Mouse (Mus musculus) common myeloid progenitor, adult 5-6 weeks (primary cell): ENCODE measurements around the gene Efna2. TPM values are rescaled to one million over a fixed set of nuclear protein-coding genes. Genes with fewer than 3 reads are reported as not detected.
A peak's percentile ranks its signal among the peaks of the same experiment; 100 is the strongest.
"Not testable (repeated sequence)": the region's sequence is repeated elsewhere in the genome, so short reads cannot be mapped to it uniquely, and the experiment has no call there.

Source experiments
- ATAC-seq: replicated peaks from 2 replicates; pipeline ENCODE4 v1.8.0; 2016; ENCODE audit warnings: low read depth, mild to moderate bottlenecking, moderate TSS enrichment, inconsistent platforms; ENCODE audit not compliant: poor library complexity, severe bottlenecking
- total RNA-seq: library from RNA; stranded (forward); fragments of 200-1000, 187-1606 nt; gene quantifications from 2 replicates; pipeline ENCODE4 v1.2.3, GENCODE M21; 2017

Gene Efna2
- total RNA-seq, 1 experiment from 2014 or later = not detected

- 0 out of 2 replicates have a peak, but pooled peaks have one; percentile 32 for ATAC-seq
Observed at GRCm38 (mm10) chr10:80215048-80215772, 35.9 kb downstream of the Efna2 start.

DNA sequence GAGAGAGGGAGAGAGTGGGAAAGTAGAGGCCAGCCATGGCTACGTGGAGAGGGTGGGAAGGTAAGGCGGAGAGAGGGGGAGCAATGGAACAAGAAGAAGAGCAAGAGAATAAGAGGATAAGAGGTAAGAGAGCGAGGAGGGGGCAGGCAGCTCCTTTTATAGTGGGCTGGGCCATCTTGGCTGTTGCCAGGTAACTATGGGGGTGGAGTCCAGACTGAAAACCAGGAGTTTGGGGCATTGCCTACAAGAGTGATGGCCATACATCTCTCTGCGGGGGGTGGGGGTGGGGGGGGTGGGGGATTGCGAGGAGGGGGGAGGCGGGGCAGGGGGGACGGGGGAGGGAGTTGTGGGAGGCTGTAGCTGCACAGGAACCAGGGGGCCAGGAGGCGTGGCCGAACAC lies 41.4 kb downstream of the Efna2 start:
- ATAC-seq = no peak

DNA sequence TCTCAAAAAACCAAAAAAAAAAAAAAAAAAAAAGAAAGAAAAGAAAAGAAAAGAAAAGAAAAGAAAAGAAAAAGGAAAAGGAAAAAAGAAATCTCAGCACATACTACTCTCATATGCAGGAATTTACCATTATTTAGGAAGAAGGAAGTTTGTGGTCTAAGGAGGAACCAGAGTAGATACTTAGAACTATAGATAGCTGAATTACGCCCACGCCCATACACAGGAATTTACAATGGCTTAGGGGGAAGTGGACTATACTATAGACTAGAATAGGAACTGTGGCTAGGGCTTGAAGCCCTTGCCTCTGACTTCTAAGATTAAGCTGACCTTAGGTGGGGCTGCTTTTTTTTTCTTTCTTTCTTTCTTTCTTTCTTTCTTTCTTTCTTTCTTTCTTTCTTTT lies 43.9 kb downstream of the Efna2 start:
- ATAC-seq = not testable (repeated sequence)

GRCm38 (mm10) chr10:80226071-80226415 lies 46.8 kb downstream of the Efna2 start:
- no peak for ATAC-seq

- ATAC-seq = peak; percentile 99
Observed at GRCm38 (mm10) chr10:80226416-80227165, 47.3 kb downstream of the Efna2 start, which contains the start of gene Mum1. Gene Mum1 (plus strand): TSS chr10:80226434.

DNA sequence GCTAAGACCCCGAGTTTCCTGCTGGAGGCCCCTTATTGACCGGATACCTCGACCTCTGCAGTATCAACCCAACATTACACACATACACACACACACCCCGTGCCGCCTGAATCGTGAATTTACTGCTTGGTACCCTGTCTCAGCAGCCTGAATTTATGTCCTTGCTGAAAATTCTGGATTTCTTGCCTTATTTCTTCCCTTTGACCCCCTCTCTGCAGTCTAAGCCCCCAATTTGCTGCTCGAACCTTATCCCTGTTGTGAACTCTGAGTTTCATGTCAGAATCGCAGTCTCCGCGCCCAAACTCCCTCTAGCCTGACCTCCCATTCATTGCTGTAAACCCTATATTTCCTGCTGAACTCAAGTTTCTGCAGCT lies 47.9 kb downstream of the Efna2 start:
- ATAC-seq = no peak

DNA sequence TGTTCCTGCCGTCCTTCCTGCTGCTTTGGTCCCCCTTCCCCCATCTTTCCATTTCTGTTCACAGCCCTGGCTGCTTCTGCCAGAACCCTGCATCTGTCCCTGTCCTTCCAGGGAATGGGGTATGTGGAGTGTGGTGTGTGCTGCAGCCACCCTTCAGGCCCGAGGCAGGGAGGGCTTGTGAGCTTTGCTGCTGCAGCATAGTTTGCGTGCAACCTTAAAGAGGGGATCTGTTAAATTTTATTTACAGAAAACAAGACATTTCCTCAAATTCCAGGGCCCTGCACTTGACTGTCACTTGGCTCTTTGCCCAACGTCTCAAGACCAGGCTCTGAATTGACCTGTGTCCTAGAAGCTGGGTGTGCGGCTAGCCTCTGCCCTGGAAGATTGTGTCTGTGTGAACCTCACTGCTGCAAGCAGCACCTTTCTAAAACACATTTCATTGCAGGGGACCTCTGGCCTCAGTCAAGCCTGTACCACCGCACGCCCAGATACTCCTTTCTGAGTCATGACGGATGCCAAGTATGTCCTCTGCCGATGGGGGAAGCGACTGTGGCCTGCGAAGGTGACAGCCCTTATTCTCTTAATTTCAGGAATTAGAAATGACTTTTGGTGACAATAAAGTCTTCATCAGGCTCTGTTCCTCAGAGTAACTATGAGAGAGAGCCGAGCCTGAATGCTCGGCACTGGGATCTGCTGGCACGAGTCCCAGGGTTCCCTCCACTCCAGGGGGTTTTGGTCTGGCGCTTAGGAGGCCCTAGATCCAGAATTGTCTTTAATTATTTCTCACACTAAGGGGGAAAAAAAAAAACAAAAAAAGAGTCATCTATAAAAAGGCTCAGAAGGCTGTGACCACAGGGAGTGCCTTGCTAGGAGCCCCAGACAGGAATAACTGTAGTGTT lies 48.8 kb downstream of the Efna2 start:
- no peak for ATAC-seq

DNA sequence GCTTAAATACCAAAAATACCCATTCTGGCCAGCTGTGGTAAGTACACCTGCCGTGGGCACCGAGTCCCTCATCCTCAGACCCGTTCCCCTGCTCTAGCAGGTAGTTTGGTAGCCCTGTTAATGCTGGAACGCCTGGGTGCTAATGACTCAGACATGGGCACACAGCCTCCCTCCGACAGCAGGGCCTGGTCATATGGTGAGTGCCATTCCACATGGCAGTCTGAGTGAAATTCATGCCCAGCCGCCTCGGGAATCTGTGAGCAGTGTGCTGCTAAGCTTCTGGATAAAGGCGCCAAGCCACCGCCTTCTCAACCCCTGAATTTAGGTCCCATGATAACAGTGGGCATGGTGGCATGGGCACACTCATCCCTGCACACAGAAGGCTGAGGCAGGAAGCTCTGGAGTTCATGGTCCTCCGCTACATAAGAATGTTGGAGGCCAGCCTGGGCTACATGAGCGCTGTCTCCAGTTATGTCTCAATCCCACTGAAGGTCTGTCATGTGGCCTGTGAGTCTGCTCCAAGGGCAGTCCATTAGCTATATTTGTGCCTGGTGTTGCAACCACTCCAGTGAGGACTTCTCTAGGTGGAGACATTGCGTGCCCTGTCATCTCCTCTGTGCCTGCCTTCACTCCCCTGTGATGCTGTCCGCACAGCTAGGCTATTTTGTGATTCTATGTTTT lies 57.0 kb downstream of the Efna2 start:
- no peak for ATAC-seq

DNA sequence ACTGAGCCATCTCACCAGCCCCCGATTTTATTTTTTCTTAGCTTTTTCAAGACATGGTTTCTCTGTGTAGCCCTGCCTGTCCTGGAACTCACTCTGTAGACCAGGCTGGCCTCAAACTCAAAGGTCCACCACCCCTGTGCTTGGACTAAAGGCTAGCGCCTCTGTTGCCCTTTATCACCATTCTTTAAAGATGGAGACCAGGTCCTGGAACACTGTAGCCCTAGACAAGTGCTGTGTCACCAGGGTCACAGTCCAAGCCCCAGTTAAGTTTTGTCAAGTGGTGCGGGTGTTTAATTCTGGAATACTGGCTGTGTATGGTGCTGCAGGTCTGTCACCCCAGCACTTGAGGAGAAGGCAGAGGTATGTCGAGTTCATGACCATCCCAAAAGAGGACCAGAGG lies 57.7 kb downstream of the Efna2 start:
- no peak for ATAC-seq

GRCm38 (mm10) chr10:80238306-80238705 lies 59.0 kb downstream of the Efna2 start:
- ATAC-seq = no peak

Other genes starting within 250 kb of the Efna2 start
- gene Wdr18, start 219.3 kb upstream of the Efna2 start, total RNA-seq = 26.5 and 27.2 TPM in 2 replicates
- not detected in 2 replicates for gene Grin3b, start 208.8 kb upstream of the Efna2 start, total RNA-seq
- gene Tmem259, start 195.2 kb upstream of the Efna2 start, total RNA-seq = 44.8 and 56.7 TPM in 2 replicates
- 62.2 and 72.9 TPM in 2 replicates for gene Cnn2, start 190.9 kb upstream of the Efna2 start, total RNA-seq
- gene Abca7, start 183.0 kb upstream of the Efna2 start, total RNA-seq = 10.7 and 15.5 TPM in 2 replicates
- 85.6 and 106 TPM in 2 replicates for gene Arhgap45, start 162.8 kb upstream of the Efna2 start, total RNA-seq
- 145 and 146 TPM in 2 replicates for gene Polr2e, start 139.7 kb upstream of the Efna2 start, total RNA-seq
- gene Gpx4, start 132.3 kb upstream of the Efna2 start, total RNA-seq = 451 and 481 TPM in 2 replicates
- 16.2 and 22.3 TPM in 2 replicates for gene Sbno2, start 73.9 kb upstream of the Efna2 start, total RNA-seq
- gene Stk11, start 63.7 kb upstream of the Efna2 start, total RNA-seq = 102 and 139 TPM in 2 replicates
- gene Atp5d, start 40.9 kb upstream of the Efna2 start, total RNA-seq = 52.3 and 60.0 TPM in 2 replicates
- gene Cbarp, start 38.6 kb upstream of the Efna2 start, total RNA-seq = 0.41 and 0.73 TPM in 2 replicates
- 15.8 and 18.4 TPM in 2 replicates for gene Midn, start 31.2 kb upstream of the Efna2 start, total RNA-seq
- gene Cirbp, start 13.5 kb upstream of the Efna2 start, total RNA-seq = 60.0 and 65.6 TPM in 2 replicates
- gene 1600002K03Rik, start 6.5 kb upstream of the Efna2 start, total RNA-seq = 7.8 and 15.6 TPM in 2 replicates
- gene Mum1, start 47.0 kb downstream of the Efna2 start, total RNA-seq = 38.9 and 41.9 TPM in 2 replicates
- gene Ndufs7, start 69.6 kb downstream of the Efna2 start, total RNA-seq = 101 and 121 TPM in 2 replicates
- 2.9 and 3.3 TPM in 2 replicates for gene Gamt, start 81.5 kb downstream of the Efna2 start, total RNA-seq
- 188 and 242 TPM in 2 replicates for gene Dazap1, start 82.0 kb downstream of the Efna2 start, total RNA-seq
- gene Rps15, start 113.0 kb downstream of the Efna2 start, total RNA-seq = 3,325 and 3,530 TPM in 2 replicates
- 0.05 and 0.10 TPM in 2 replicates for gene Apc2, start 116.5 kb downstream of the Efna2 start, total RNA-seq
- gene 2310011J03Rik, start 141.1 kb downstream of the Efna2 start, total RNA-seq = 15.8 and 19.8 TPM in 2 replicates
- 2.7 and 5.9 TPM in 2 replicates for gene Pcsk4, start 150.0 kb downstream of the Efna2 start, total RNA-seq
- gene Reep6, start 150.5 kb downstream of the Efna2 start, total RNA-seq = 2.9 and 3.6 TPM in 2 replicates
- 0.10 and 0.64 TPM in 2 replicates for gene Adamtsl5, start 168.9 kb downstream of the Efna2 start, total RNA-seq
- gene Plk5, start 177.0 kb downstream of the Efna2 start, total RNA-seq = 0.55 TPM in 1 of 2 replicates, not detected in the other
- gene Mex3d, start 208.2 kb downstream of the Efna2 start, total RNA-seq = 9.5 and 14.3 TPM in 2 replicates
- gene Mbd3, start 220.1 kb downstream of the Efna2 start, total RNA-seq = 76.2 and 113 TPM in 2 replicates
- gene Uqcr11, start 227.3 kb downstream of the Efna2 start, total RNA-seq = 141 and 186 TPM in 2 replicates